Mouse (Mus musculus) liver, embryonic 12.5 days (tissue): ENCODE measurements around the gene Otop1. TPM values are rescaled to one million over a fixed set of nuclear protein-coding genes. Genes with fewer than 3 reads are reported as not detected.

Experiments
- ATAC-seq: fragments of 200-750 bp; cut with Nextera tagmentation; 2 replicates; pipeline ENCODE4 v1.8.0; 2017; ENCODE audit warnings: moderate number of reproducible peaks, mild to moderate bottlenecking, moderate library complexity
- H3K27ac ChIP-seq: fragments of 300-500 bp; sonication (generic); 2 replicates; pipeline ENCODE4 v1.5.1; 2016; ENCODE audit warnings: mild to moderate bottlenecking
- H3K27me3 ChIP-seq: fragments of 300-500 bp; sonication (generic); replicated peaks from 2 replicates; pipeline ENCODE4 v1.6.1; 2016; ENCODE audit warnings: mild to moderate bottlenecking, moderate library complexity
- H3K36me3 ChIP-seq: fragments of 300-500 bp; sonication (generic); 2 replicates; pipeline ENCODE4 v1.6.1; 2016; ENCODE audit warnings: mild to moderate bottlenecking, moderate library complexity
- H3K4me1 ChIP-seq: fragments of 300-500 bp; sonication (generic); 2 replicates; pipeline ENCODE4 v1.6.1; 2016
- H3K4me2 ChIP-seq: fragments of 300-500 bp; sonication (generic); 2 replicates; pipeline ENCODE4 v1.6.1; 2016; ENCODE audit warnings: mild to moderate bottlenecking, moderate library complexity
- H3K4me3 ChIP-seq: fragments of 300-500 bp; sonication (generic); 2 replicates; pipeline ENCODE4 v1.5.1; 2016; ENCODE audit warnings: mild to moderate bottlenecking, moderate library complexity
- H3K9ac ChIP-seq: fragments of 300-500 bp; sonication (generic); 2 replicates; pipeline ENCODE4 v1.6.1; 2016; ENCODE audit warnings: mild to moderate bottlenecking, moderate library complexity
- H3K9me3 ChIP-seq: fragments of 300-500 bp; sonication (generic); replicated peaks from 2 replicates; pipeline ENCODE4 v1.6.1; 2016; ENCODE audit warnings: mild to moderate bottlenecking, moderate library complexity
- WGBS: fragments of 180-500 bp; shearing (Covaris S2); methylation state at CpG from one replicate; pipeline ENCODE4 v1.1.7; 2016; ENCODE audit not compliant: insufficient replicate concordance; 5-methylcytosine and 5-hydroxymethylcytosine counted together
- polyA plus RNA-seq: library from polyadenylated mRNA; unstranded; fragments of >200 nt; fragmentation: Nextera tagmentation; extraction: Ambion mirVana; gene quantifications from 2 replicates; pipeline ENCODE4 v1.2.1, GENCODE M21; 2016

The Otop1 gene
- not detected in 2 replicates for polyA plus RNA-seq

- no peak for ATAC-seq
- Histone ChIP-seq H3K9me3 (no peaks in the 10 kb centered on the region), H3K9ac (no peak within 1 kb of the TSS), H3K27me3 (peaks cover 78% of the 10 kb centered on the region), H3K4me1 (no peaks in the 10 kb centered on the region), H3K4me2 (no peak within 1 kb of the TSS), H3K27ac (no peak within 1 kb of the TSS), H3K36me3 (peaks cover 10% of the 10 kb centered on the region), H3K4me3 (no peak within 1 kb of the TSS)
- WGBS: 20% methylated on average over 4 of the region's 4 CpGs
Measured at GRCm38 (mm10) chr5:38275771-38276170, at the start of gene Otop1. Gene Otop1 (plus strand): TSS chr5:38275972.

DNA sequence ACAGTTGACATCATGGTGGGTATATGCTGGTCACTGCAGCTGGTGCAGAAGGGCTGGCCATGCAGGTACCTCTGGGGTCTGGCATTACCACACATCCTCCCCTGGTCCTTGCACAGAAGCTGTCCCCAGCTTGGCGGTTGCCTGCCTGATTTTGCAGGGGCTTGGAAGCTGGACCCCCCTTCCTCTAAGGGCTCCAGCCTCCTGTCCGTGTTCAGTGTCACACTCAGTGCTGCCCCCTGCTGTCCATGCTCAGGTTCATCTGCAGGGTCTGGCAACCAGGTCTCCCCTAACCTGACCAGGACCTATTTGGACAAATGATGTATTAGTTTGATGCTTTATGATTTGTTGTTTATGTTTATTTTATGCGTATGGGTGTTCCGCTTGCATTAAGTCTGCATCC, 40.4 kb upstream of the Otop1 start:
- Histone ChIP-seq H3K27me3 (no peaks in the 10 kb centered on the region), H3K4me2 (no peak overlapping the region), H3K4me1 (no peaks in the 10 kb centered on the region), H3K36me3 (peaks cover 57% of the 10 kb centered on the region), H3K9ac (no peak overlapping the region), H3K4me3 (no peak overlapping the region), H3K27ac (no peak overlapping the region), H3K9me3 (no peaks in the 10 kb centered on the region)
- peak; percentile 44; the same call in 1 of the 2 replicates for ATAC-seq
- WGBS: 65% methylated on average over 4 of the region's 4 CpGs

GRCm38 (mm10) chr5:38236627-38237026, 39.1 kb upstream of the Otop1 start:
- no peaks in the 10 kb centered on the region for H3K9me3 ChIP-seq
- no peak overlapping the region for H3K4me2 ChIP-seq
- peaks cover 45% of the 10 kb centered on the region for H3K36me3 ChIP-seq
- WGBS: 84% methylated on average over 2 of the region's 2 CpGs
- no peak for ATAC-seq
- no peak overlapping the region for H3K9ac ChIP-seq
- H3K27me3 ChIP-seq: no peaks in the 10 kb centered on the region
- no peaks in the 10 kb centered on the region for H3K4me1 ChIP-seq
- no peak overlapping the region for H3K4me3 ChIP-seq
- no peak overlapping the region for H3K27ac ChIP-seq

- Histone ChIP-seq H3K27me3 (no peaks in the 10 kb centered on the region), H3K4me2 (no peak overlapping the region), H3K9ac (no peak overlapping the region), H3K9me3 (no peaks in the 10 kb centered on the region), H3K4me3 (no peak overlapping the region), H3K4me1 (no peaks in the 10 kb centered on the region), H3K36me3 (peaks cover 5% of the 10 kb centered on the region), H3K27ac (no peak overlapping the region)
- ATAC-seq: no peak
- 57% methylated on average over 5 of the region's 5 CpGs for WGBS
Measured at GRCm38 (mm10) chr5:38240727-38241472, 34.9 kb upstream of the Otop1 start.

DNA sequence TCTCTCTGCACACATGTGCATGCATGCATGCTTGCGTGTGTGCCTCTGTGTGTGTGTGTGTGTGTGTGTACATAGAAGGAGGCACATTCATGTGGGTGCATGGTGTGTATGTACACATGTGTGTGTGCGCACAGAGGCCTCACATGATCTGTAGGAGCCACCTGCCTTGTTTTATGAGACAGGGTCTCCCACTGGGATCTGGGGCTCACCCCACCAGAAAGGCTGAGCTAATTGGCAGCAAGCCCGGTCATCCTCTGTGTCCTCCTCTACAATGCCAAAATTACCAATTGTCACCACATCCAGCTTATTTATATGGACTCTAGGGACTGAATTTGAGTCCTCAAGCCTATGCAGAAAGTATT, 34.3 kb upstream of the Otop1 start:
- no peaks in the 10 kb centered on the region for H3K27me3 ChIP-seq
- ATAC-seq: no peak
- H3K27ac ChIP-seq: no peak overlapping the region
- whole genome bisulfite sequencing: 77% methylated on average over 3 of the region's 3 CpGs
- no peaks in the 10 kb centered on the region; the same call in 1 of the 2 replicates for H3K36me3 ChIP-seq
- no peak overlapping the region for H3K4me3 ChIP-seq
- no peak overlapping the region for H3K4me2 ChIP-seq
- H3K9ac ChIP-seq: no peak overlapping the region
- H3K9me3 ChIP-seq: no peaks in the 10 kb centered on the region
- no peaks in the 10 kb centered on the region for H3K4me1 ChIP-seq

DNA sequence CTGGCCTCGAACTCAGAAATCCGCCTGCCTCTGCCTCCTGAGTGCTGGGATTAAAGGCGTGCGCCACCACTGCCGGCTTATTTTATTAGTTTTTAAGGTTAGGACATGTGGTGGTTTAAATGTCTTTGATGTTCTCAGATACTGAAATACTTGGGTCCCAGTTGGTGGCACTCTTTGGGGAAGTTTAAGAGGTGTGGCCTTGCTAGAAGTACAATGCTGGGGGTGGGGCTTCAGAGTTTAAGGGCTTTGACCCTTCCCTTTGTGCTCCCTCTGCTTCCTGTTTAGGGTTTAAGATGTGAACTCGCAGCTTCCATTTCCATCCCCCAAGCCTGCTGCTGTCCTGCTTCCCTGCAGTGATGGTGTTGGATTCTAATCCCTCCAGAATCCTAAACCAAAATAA, 33.8 kb upstream of the Otop1 start:
- H3K4me3 ChIP-seq: no peak overlapping the region
- H3K4me2 ChIP-seq: no peak overlapping the region
- H3K27me3 ChIP-seq: no peaks in the 10 kb centered on the region
- H3K9me3 ChIP-seq: no peaks in the 10 kb centered on the region
- H3K4me1 ChIP-seq: no peaks in the 10 kb centered on the region
- 77% methylated on average over 6 of the region's 6 CpGs for WGBS
- no peak overlapping the region for H3K9ac ChIP-seq
- no peak for ATAC-seq
- H3K36me3 ChIP-seq: no peaks in the 10 kb centered on the region
- no peak overlapping the region for H3K27ac ChIP-seq

- Histone ChIP-seq H3K27me3 (no peaks in the 10 kb centered on the region; the same call in 1 of the 2 replicates), H3K4me2 (no peak overlapping the region), H3K36me3 (no peaks in the 10 kb centered on the region), H3K4me1 (no peaks in the 10 kb centered on the region; the same call in 1 of the 2 replicates), H3K9me3 (no peaks in the 10 kb centered on the region), H3K27ac (no peak overlapping the region), H3K9ac (no peak overlapping the region), H3K4me3 (no peak overlapping the region)
- no peak for ATAC-seq
- WGBS: 30% methylated on average over 4 of the region's 4 CpGs
Measured at GRCm38 (mm10) chr5:38255195-38255594, 20.6 kb upstream of the Otop1 start.

DNA sequence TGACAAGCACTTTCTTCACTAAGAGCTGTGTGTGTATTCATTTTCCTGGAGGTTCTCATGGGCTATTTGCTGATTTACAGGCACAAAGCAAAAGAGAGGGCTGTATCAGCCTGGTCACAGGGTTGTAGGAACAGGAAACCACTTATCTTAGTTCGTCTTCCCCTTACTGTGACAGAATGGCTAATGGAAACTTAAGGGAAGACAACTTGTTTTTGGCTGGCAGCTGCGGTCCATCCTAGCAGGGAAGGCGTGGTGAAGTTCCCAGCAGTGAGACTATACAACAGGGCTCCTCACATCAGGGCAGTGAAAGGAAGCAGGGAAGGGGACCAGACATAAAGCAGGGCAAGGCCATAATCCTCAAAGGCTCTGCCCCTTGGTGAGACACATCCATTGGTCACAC, 20.1 kb upstream of the Otop1 start:
- no peak for ATAC-seq
- no peaks in the 10 kb centered on the region for H3K9me3 ChIP-seq
- no peaks in the 10 kb centered on the region; the same call in 1 of the 2 replicates for H3K27me3 ChIP-seq
- no peak overlapping the region for H3K4me3 ChIP-seq
- 9% methylated on average over 3 of the region's 3 CpGs for WGBS
- no peak overlapping the region for H3K9ac ChIP-seq
- no peak overlapping the region for H3K27ac ChIP-seq
- H3K4me1 ChIP-seq: no peaks in the 10 kb centered on the region; the same call in 1 of the 2 replicates
- no peak overlapping the region for H3K4me2 ChIP-seq
- H3K36me3 ChIP-seq: no peaks in the 10 kb centered on the region

GRCm38 (mm10) chr5:38256551-38256950, 19.2 kb upstream of the Otop1 start:
- Histone ChIP-seq H3K27me3 (no peaks in the 10 kb centered on the region; the same call in 1 of the 2 replicates), H3K4me1 (peaks cover 8% of the 10 kb centered on the region), H3K4me3 (no peak overlapping the region), H3K36me3 (no peaks in the 10 kb centered on the region), H3K9me3 (no peaks in the 10 kb centered on the region), H3K27ac (no peak overlapping the region), H3K9ac (no peak overlapping the region), H3K4me2 (no peak overlapping the region)
- no peak for ATAC-seq
- 69% methylated on average over 1 of the region's 1 CpGs for WGBS

GRCm38 (mm10) chr5:38258034-38258772, 17.6 kb upstream of the Otop1 start:
- 77% methylated on average over 8 of the region's 8 CpGs for WGBS

DNA sequence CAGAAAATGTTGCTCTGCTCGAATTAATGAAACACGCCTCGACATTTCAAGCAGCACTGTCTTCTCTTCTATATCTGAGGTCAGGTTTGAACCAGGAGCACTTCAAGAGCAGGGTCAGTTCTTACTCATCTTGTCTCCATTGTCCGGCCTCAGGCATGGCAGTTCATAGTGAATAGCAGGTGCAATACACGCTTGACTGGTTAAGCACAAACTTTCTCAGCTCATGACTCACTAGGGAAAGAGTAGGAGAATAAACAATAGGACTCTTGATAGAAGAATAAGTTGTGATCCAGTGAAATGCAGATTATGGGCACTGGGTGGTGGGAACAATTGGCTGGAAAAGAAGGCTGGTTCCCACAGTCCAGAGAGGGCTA, 17.0 kb upstream of the Otop1 start:
- no peak overlapping the region for H3K9ac ChIP-seq
- H3K9me3 ChIP-seq: no peaks in the 10 kb centered on the region
- peaks cover 21% of the 10 kb centered on the region for H3K36me3 ChIP-seq
- no peak overlapping the region for H3K4me2 ChIP-seq
- WGBS: 78% methylated on average over 5 of the region's 5 CpGs
- no peak overlapping the region for H3K4me3 ChIP-seq
- no peaks in the 10 kb centered on the region; the same call in 1 of the 2 replicates for H3K27me3 ChIP-seq
- H3K27ac ChIP-seq: no peak overlapping the region
- ATAC-seq: no peak
- peaks cover 8% of the 10 kb centered on the region for H3K4me1 ChIP-seq

More at GRCm38 (mm10) chr5:38258034-38258772, 17.6 kb upstream of the Otop1 start:
- peaks cover 15% of the 10 kb centered on the region for H3K36me3 ChIP-seq
- H3K27ac ChIP-seq: no peak overlapping the region
- no peak overlapping the region for H3K4me2 ChIP-seq
- peaks cover 8% of the 10 kb centered on the region for H3K4me1 ChIP-seq
- no peaks in the 10 kb centered on the region; the same call in 1 of the 2 replicates for H3K27me3 ChIP-seq
- ATAC-seq: no peak
- no peaks in the 10 kb centered on the region for H3K9me3 ChIP-seq
- no peak overlapping the region for H3K4me3 ChIP-seq
- no peak overlapping the region for H3K9ac ChIP-seq

DNA sequence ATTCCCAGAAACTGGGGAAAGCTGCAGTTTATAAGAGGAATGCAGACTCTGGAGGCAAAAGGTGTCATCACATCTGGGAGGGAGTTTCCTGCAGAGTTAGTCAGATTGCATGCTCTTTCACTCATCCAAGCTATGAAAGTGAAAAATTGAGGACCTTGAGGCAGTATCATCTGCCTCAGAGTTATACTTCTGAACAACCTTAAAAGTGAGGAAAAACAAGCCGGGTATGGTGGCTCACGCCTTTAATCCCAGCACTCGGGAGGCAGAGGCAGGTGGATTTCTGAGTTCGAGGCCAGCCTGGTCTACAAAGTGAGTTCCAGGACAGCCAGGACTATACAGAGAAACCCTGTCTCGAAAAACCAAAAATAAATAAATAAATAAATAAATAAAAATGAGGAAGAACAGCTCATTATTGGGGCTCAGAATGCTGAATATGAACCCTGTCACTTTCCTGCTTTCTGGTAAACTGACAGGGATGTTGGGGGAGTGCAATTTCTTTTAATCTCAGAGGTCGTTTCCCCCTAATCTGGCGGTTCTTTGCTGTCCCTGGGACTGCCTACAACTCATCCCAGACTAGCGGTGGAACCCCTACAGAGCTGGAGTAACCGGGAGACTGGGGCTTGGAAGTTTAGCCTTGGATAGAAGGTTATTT, 16.2 kb upstream of the Otop1 start:
- peak overlapping the region; percentile 74 for H3K9ac ChIP-seq
- peaks cover 8% of the 10 kb centered on the region for H3K4me1 ChIP-seq
- H3K4me3 ChIP-seq: peak overlapping the region; percentile 75
- WGBS: 31% methylated on average over 9 of the region's 9 CpGs
- peaks cover 29% of the 10 kb centered on the region for H3K36me3 ChIP-seq
- peak overlapping the region; percentile 78 for H3K27ac ChIP-seq
- no peak; the same call in none of the 2 replicates for ATAC-seq
- H3K4me2 ChIP-seq: peak overlapping the region; percentile 80
- H3K9me3 ChIP-seq: no peaks in the 10 kb centered on the region
- H3K27me3 ChIP-seq: no peaks in the 10 kb centered on the region; the same call in 1 of the 2 replicates
